Mouse (Mus musculus) midbrain, embryonic 15.5 days (tissue): ENCODE data around the gene Srebf2. TPM values are rescaled to one million over a fixed set of nuclear protein-coding genes. Genes with fewer than 3 reads are reported as not detected.

Experiments used
- ATAC-seq: fragments of 200-750 bp; cut with Nextera tagmentation; replicated peaks from 2 replicates; pipeline ENCODE4 v1.8.0; 2017; ENCODE audit warnings: moderate TSS enrichment
- H3K27ac ChIP-seq: fragments of 300-500 bp; sonication (generic); 2 replicates; pipeline ENCODE4 v1.5.1; 2015; ENCODE audit warnings: mild to moderate bottlenecking, inconsistent platforms
- H3K27me3 ChIP-seq: fragments of 300-500 bp; sonication (generic); replicated peaks from 2 replicates; pipeline ENCODE4 v1.6.1; 2015; ENCODE audit warnings: inconsistent platforms
- H3K36me3 ChIP-seq: fragments of 300-500 bp; sonication (generic); replicated peaks from 2 replicates; pipeline ENCODE4 v1.6.1; 2015; ENCODE audit warnings: inconsistent platforms
- H3K4me1 ChIP-seq: fragments of 300-500 bp; sonication (generic); 2 replicates; pipeline ENCODE4 v1.6.1; 2015; ENCODE audit warnings: inconsistent platforms
- H3K4me2 ChIP-seq: fragments of 300-500 bp; sonication (generic); 2 replicates; pipeline ENCODE4 v1.6.1; 2015; ENCODE audit warnings: inconsistent platforms, mild to moderate bottlenecking, moderate library complexity
- H3K4me3 ChIP-seq: fragments of 300-500 bp; sonication (generic); 2 replicates; pipeline ENCODE4 v1.5.1; 2015; ENCODE audit warnings: mild to moderate bottlenecking, inconsistent platforms
- H3K9ac ChIP-seq: fragments of 300-500 bp; sonication (generic); 2 replicates; pipeline ENCODE4 v1.6.1; 2015; ENCODE audit warnings: mild to moderate bottlenecking, inconsistent platforms
- H3K9me3 ChIP-seq: fragments of 300-500 bp; sonication (generic); 2 replicates; pipeline ENCODE4 v1.6.1; 2016; ENCODE audit warnings: inconsistent platforms
- WGBS: fragments of 180-500 bp; shearing (Covaris S2); methylation state at CpG from one replicate; pipeline ENCODE4 v1.1.7; 2015; ENCODE audit warnings: mixed read lengths; 5-methylcytosine and 5-hydroxymethylcytosine counted together
- microRNA counts: library from miRNA; unstranded; fragments of <30 nt; microRNA quantifications from one replicate; lab custom pipeline; 2016
- microRNA-seq: library from miRNA; unstranded; fragments of <30 nt; microRNA quantifications from one replicate; pipeline ENCODE4, GENCODE M21; 2016
- polyA plus RNA-seq: library from polyadenylated mRNA; unstranded; fragments of >200 nt; fragmentation: Nextera tagmentation; extraction: Ambion mirVana; gene quantifications from 2 replicates; pipeline ENCODE4 v1.2.1, GENCODE M21; 2015

Gene Srebf2
- polyA plus RNA-seq, 1 experiment from 2014 or later = 224 TPM

DNA sequence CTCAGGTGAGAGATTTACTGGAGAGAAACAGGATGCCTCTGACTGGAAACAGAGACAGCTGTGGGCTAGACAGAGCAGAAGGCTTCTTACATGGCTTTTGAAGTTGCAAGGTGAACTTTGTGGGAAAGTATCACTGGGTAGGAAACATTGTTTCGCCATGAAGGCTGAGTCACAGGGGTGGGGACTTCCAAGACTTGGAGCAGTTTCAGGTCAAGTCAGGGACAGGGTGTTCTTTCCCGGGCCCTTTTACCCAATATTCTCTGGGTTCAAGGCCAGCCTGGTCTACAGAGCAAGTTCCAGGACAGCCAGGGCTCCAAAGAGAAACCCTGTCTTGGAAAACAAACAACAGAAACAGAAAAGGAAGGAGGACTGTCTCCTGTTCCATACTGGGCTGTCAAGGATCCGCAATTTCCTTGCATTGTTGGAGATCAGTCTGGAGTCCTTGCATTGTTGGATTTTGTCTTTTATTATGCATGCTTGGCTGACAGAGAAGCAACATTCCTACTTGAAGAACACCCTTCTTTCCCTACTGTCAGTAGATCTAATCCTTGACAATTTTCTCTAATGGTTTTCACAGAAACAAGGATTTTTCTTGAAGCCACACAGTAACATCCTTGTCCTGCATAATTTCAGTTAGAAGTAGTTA, 100.3 kb downstream of the Srebf2 start:
- 79% methylated on average over 3 of the region's 3 CpGs for WGBS

DNA sequence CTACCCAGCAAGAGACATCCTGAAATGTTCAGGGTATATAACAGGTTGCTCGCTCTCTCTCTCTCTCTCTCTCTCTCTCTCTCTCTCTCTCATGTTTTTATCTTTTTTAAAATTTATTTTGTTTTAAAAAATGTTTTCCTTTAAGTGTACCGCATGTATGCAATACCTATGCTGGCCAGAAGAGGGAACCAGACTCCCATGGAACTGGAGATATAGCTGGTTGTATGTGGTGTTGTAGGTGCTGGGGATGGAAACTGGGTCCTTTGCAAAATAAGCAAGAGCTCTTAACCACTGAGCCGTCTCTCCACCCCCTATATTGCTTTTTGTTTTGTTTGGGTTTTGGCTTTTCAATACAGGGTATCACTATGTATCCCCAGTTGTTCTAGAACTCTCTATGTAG, 104.6 kb downstream of the Srebf2 start:
- Histone ChIP-seq H3K27ac (no peak overlapping the region), H3K9me3 (no peaks in the 10 kb centered on the region), H3K9ac (no peak overlapping the region), H3K4me3 (no peak overlapping the region), H3K36me3 (no peaks in the 10 kb centered on the region), H3K27me3 (no peaks in the 10 kb centered on the region), H3K4me1 (peaks cover 15% of the 10 kb centered on the region), H3K4me2 (no peak overlapping the region)
- ATAC-seq = no peak
- 100% methylated on average over 3 of the region's 3 CpGs for WGBS

More for the DNA sequence above, 100.3 kb downstream of the Srebf2 start:
- no peaks in the 10 kb centered on the region for H3K9me3 ChIP-seq
- no peak overlapping the region for H3K4me3 ChIP-seq
- no peaks in the 10 kb centered on the region for H3K36me3 ChIP-seq
- H3K4me1 ChIP-seq = peaks cover 9% of the 10 kb centered on the region
- H3K9ac ChIP-seq = no peak overlapping the region
- ATAC-seq = no peak
- no peak overlapping the region for H3K4me2 ChIP-seq
- H3K27ac ChIP-seq = no peak overlapping the region
- no peaks in the 10 kb centered on the region for H3K27me3 ChIP-seq

DNA sequence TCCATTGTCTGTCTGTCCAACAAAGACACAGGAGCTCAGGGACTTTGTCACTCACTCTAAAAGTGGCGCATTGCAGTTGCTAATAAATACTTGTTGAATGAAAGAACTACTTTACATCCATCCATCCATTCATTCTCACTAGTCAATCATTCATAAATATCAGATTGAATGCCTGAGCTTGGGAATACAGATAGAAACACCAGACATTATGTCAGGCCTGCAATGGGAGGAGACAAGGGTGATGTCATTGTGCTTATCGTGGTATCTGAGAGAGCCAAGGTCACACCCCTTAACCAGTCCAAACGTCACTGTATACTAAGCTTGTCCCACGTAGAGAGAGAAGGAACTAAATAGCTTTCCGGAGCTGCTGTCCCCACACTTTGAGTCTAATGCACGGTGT, 105.1 kb downstream of the Srebf2 start, which contains the start of gene 1500009C09Rik:
Gene 1500009C09Rik, plus strand, starts transcription at position 301 of the 400 bp plus-strand sequence.
- no peak for ATAC-seq
- no peak within 1 kb of the TSS for H3K4me2 ChIP-seq
- H3K36me3 ChIP-seq = no peaks in the 10 kb centered on the region
- no peaks in the 10 kb centered on the region for H3K9me3 ChIP-seq
- 91% methylated on average over 6 of the region's 6 CpGs for WGBS
- no peak within 1 kb of the TSS for H3K4me3 ChIP-seq
- no peaks in the 10 kb centered on the region for H3K27me3 ChIP-seq
- no peak within 1 kb of the TSS for H3K27ac ChIP-seq
- H3K4me1 ChIP-seq = peaks cover 20% of the 10 kb centered on the region
- H3K9ac ChIP-seq = no peak within 1 kb of the TSS

MicroRNAs within 50 kb of the gene (microRNA counts, 519-probe panel; counts per million panel counts)
- 2,374 counts per million, percentile 41 among the panel's probes with 10 or more counts for microRNA mmu-miR-33 (lab: Ali Mortazavi, UCI)

Small RNA genes within 50 kb of the gene (microRNA-seq; reads per million reads assigned to microRNA genes)
- gene Mir33 = 94.5 reads per million, percentile 54 among the genes with 10 or more reads in this experiment

Other genes starting within 250 kb of the Srebf2 start
- gene Polr3h, start 220.9 kb upstream of the Srebf2 start, polyA plus RNA-seq = 81.5 and 83.1 TPM in 2 replicates
- gene Csdc2, start 210.4 kb upstream of the Srebf2 start, polyA plus RNA-seq = 248 and 250 TPM in 2 replicates
- gene Pmm1, start 186.3 kb upstream of the Srebf2 start, polyA plus RNA-seq = 84.3 and 89.9 TPM in 2 replicates
- not detected in 2 replicates for gene 1700029P11Rik, start 166.6 kb upstream of the Srebf2 start, polyA plus RNA-seq
- 43.1 and 46.7 TPM in 2 replicates for gene Xrcc6, start 159.3 kb upstream of the Srebf2 start, polyA plus RNA-seq
- 50.6 and 50.9 TPM in 2 replicates for gene Desi1, start 113.3 kb upstream of the Srebf2 start, polyA plus RNA-seq
- 231 and 247 TPM in 2 replicates for gene Snu13, start 99.6 kb upstream of the Srebf2 start, polyA plus RNA-seq
- not detected in 2 replicates for gene 4930407I10Rik, start 88.0 kb upstream of the Srebf2 start, polyA plus RNA-seq
- 0.10 TPM in 1 of 2 replicates, not detected in the other for gene Mei1, start 77.2 kb upstream of the Srebf2 start, polyA plus RNA-seq
- gene Ccdc134, start 19.3 kb upstream of the Srebf2 start, polyA plus RNA-seq = 12.2 and 12.7 TPM in 2 replicates
- 1.1 and 1.5 TPM in 2 replicates for gene Shisa8, start 65.6 kb downstream of the Srebf2 start, polyA plus RNA-seq
- 0.08 and 0.26 TPM in 2 replicates for gene Tnfrsf13c, start 77.2 kb downstream of the Srebf2 start, polyA plus RNA-seq
- gene Cenpm, start 97.6 kb downstream of the Srebf2 start, polyA plus RNA-seq = 10.7 and 13.6 TPM in 2 replicates
- 22.6 and 24.0 TPM in 2 replicates for gene 1500009C09Rik, start 105.2 kb downstream of the Srebf2 start, polyA plus RNA-seq
- 454 and 479 TPM in 2 replicates for gene Sept3, start 127.7 kb downstream of the Srebf2 start, polyA plus RNA-seq
- not detected in 2 replicates for gene Wbp2nl, start 151.8 kb downstream of the Srebf2 start, polyA plus RNA-seq
- gene Naga, start 191.7 kb downstream of the Srebf2 start, polyA plus RNA-seq = 25.4 and 27.2 TPM in 2 replicates
- gene Pheta2, start 191.8 kb downstream of the Srebf2 start, polyA plus RNA-seq = 1.2 and 1.5 TPM in 2 replicates
- gene Smdt1, start 191.8 kb downstream of the Srebf2 start, polyA plus RNA-seq = 322 and 335 TPM in 2 replicates
- 309 and 330 TPM in 2 replicates for gene Ndufa6, start 207.1 kb downstream of the Srebf2 start, polyA plus RNA-seq
- 1.7 and 2.0 TPM in 2 replicates for gene Cyp2d22, start 233.1 kb downstream of the Srebf2 start, polyA plus RNA-seq
- gene Cyp2d11, start 246.8 kb downstream of the Srebf2 start, polyA plus RNA-seq = not detected in 2 replicates